Mouse (Mus musculus) CD8-positive naive resting alpha-beta T cell, adult 2 months (primary cell): ENCODE measurements around the gene Ftsj3.
"Not testable (repeated sequence)": the region's sequence is repeated elsewhere in the genome, so short reads cannot be mapped to it uniquely, and the experiment has no call there.

Experiments
- DNase-seq, 2 experiments: peaks; one replicate each; pipeline ENCODE4 v3.0.0; 2022; ENCODE audit warnings: low read depth in 2 of 2, low spot score in 2 of 2

The Ftsj3 gene

GRCm38 (mm10) chr11:106269060-106269431, 13.2 kb upstream of the Ftsj3 start:
- DNase-seq = peak; percentile 24 to 44

GRCm38 (mm10) chr11:106268326-106269059, 12.6 kb upstream of the Ftsj3 start:
- no peak for DNase-seq

- no peak for DNase-seq
Observed at GRCm38 (mm10) chr11:106267871-106268270, 12.0 kb upstream of the Ftsj3 start.

GRCm38 (mm10) chr11:106267311-106267852, 11.5 kb upstream of the Ftsj3 start:
- no peak for DNase-seq

- DNase-seq = no peak
Observed at GRCm38 (mm10) chr11:106266431-106266830, 10.6 kb upstream of the Ftsj3 start.

- no peak for DNase-seq
Observed at GRCm38 (mm10) chr11:106265570-106265969, 9.7 kb upstream of the Ftsj3 start.

- DNase-seq = no peak
Observed at GRCm38 (mm10) chr11:106264988-106265387, 9.1 kb upstream of the Ftsj3 start.

- no peak for DNase-seq
Observed at GRCm38 (mm10) chr11:106263963-106264362, 8.1 kb upstream of the Ftsj3 start.

GRCm38 (mm10) chr11:106260826-106261450, 5.1 kb upstream of the Ftsj3 start:
- no peak for DNase-seq

- DNase-seq = no peak
Observed at GRCm38 (mm10) chr11:106256775-106257174, 896 bp upstream of the Ftsj3 start.

GRCm38 (mm10) chr11:106255174-106255573, 705 bp downstream of the Ftsj3 start:
- DNase-seq = no peak

- DNase-seq = no peak
Observed at GRCm38 (mm10) chr11:106254767-106255166, 1.1 kb downstream of the Ftsj3 start.

GRCm38 (mm10) chr11:106249326-106249725, 6.6 kb downstream of the Ftsj3 start:
- DNase-seq = no peak

GRCm38 (mm10) chr11:106246834-106247233, 9.0 kb downstream of the Ftsj3 start:
- DNase-seq = peak in 1 of 2 experiments; percentile 38

GRCm38 (mm10) chr11:106233978-106234377, 21.9 kb downstream of the Ftsj3 start:
- DNase-seq = not testable (repeated sequence)

GRCm38 (mm10) chr11:106220603-106221002, 35.3 kb downstream of the Ftsj3 start:
- no peak for DNase-seq

GRCm38 (mm10) chr11:106216730-106217490, 39.0 kb downstream of the Ftsj3 start, which contains the start of gene Ddx42:
Ddx42 (plus strand) TSS chr11:106216926.
- DNase-seq = peak; percentile 84 to 87

GRCm38 (mm10) chr11:106215927-106216729, 39.8 kb downstream of the Ftsj3 start, which contains the start of gene Ccdc47:
Ccdc47 (minus strand) TSS chr11:106216344.
- DNase-seq = peak; percentile 89 to 92

- DNase-seq = no peak
Observed at GRCm38 (mm10) chr11:106215450-106215859, 40.4 kb downstream of the Ftsj3 start.

GRCm38 (mm10) chr11:106214856-106215255, 41.0 kb downstream of the Ftsj3 start:
- no peak for DNase-seq

GRCm38 (mm10) chr11:106212771-106213170, 43.1 kb downstream of the Ftsj3 start:
- no peak for DNase-seq
